Mouse (Mus musculus) layer of hippocampus, adult 18-20 months (tissue): ENCODE measurements at regions not wholly inside any gene's neighbourhood (a gene's known extent, or its start where the extent isn't known, plus 50 kb on each side); places are given as distances from the start of the nearest gene placed in this dataset.

ENCODE experiments used
- DNase-seq, 2 experiments: peaks; one replicate each; pipeline ENCODE4 v3.0.0; 2022; ENCODE audit warnings: low spot score in 2 of 2

DNA sequence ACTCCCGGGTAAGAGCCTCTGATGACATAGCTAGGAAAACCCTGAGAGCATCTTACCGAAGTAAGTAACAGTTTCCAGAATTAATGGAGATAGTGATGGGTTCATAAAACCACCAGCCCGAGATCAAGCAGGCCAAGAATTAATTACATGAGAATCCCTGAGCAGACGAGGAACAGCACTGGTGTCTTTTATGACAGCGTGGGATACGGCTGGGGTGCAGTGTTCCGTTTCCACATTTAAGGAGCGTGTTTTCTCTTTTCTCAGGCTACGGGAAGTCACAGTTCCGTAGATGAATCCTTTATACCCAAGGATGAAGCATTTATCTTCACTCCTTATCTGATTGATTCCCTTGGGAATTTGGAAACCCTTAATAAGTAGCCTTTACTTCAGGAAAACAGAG is 169.1 kb upstream of the Samsn1 start:
- DNase-seq: no peak

- DNase-seq: no peak
These were observed 161.5 kb upstream of the Samsn1 start for GRCm38 (mm10) chr16:76183556-76183955.

- peak; percentile 5 to 49 for DNase-seq
These were observed 161.0 kb upstream of the Samsn1 start for GRCm38 (mm10) chr16:76183105-76183504.

GRCm38 (mm10) chr16:76181596-76181995 is 159.5 kb upstream of the Samsn1 start:
- DNase-seq: no peak

- no peak for DNase-seq
These were observed 145.6 kb upstream of the Samsn1 start for GRCm38 (mm10) chr16:76167651-76168050.

DNA sequence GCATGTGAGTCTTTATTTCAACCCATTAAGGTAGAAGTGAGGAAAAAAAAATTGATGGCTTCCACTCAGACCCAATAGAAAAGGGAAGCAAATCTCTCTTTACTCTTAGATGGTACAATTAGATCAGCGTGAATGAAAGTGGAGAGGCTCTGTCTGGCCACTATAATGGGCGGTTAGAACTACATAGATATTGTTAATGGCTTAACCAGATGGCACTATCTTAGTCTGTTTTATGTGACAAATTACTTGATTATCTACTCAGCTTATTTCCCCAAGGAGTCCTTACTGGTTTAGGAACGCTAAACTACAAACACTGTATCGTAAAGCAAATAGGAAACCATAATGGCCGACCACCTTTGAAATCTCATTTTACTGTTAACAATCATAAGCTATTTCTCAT is 138.8 kb upstream of the Samsn1 start:
- DNase-seq: no peak

DNA sequence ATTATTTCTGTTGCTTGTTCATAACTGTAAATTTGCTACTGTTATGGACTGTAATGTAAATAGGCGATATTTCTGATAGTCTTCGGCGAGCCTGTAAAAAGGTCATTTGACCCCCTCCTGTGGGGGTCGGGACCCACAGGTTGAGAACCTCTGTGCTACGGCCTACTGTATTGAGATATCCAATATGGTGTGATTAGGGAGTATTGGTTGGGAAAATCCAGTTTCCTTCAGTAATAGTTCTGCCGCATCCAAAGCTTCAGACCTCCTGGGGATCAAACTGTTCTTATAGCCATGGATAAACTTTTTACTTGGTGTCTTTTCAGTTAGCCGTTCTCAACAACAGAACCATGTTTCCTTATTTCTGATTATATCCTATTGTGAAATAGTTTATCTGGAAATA is 136.5 kb upstream of the Samsn1 start:
- DNase-seq: no peak

- DNase-seq: peak in 1 of 2 experiments; percentile 46
These were observed 131.9 kb upstream of the Samsn1 start for GRCm38 (mm10) chr16:76153766-76154525.

DNA sequence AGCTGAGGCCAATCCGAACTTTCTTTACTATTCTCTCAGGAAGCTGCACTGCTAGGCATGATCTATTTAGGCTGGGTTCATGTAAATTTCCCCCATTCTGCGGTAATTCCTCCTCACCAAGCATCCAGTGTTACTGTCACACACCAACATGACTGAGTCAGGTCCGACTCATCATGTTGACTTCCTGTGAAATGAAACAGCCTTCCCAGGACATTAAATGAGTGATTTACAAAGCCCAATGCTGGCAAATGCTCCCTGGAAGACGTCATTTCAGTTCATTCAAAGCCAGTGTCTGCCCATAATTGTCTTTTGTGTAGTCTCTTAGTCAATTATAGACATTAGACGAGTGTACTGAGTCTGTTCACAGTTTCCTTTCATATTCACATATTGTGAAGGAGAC is 127.5 kb upstream of the Samsn1 start:
- DNase-seq: no peak

DNA sequence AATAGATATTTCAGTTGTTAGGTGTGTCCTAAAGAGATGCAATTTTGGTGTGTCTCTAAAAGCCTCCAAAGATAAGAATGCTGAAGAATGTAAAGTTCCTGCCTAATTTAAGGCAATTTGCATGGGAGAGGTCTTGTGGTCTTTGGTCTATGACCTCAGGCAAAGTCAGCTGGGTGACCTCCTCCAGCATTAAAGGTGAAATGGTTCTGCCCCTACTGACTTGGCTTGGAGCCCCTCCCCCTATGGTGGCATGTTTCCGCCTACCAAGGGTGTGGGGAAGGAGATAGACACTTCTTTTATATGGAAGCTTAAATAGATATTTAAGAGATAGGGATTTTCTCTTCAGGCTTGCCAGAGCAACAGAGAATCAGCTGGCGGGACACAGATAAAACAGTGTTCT is 111.8 kb upstream of the Samsn1 start:
- no peak for DNase-seq

- no peak for DNase-seq
These were observed 108.4 kb upstream of the Samsn1 start for GRCm38 (mm10) chr16:76130486-76130885.

- no peak for DNase-seq
These were observed 107.9 kb upstream of the Samsn1 start for GRCm38 (mm10) chr16:76129982-76130381.

DNA sequence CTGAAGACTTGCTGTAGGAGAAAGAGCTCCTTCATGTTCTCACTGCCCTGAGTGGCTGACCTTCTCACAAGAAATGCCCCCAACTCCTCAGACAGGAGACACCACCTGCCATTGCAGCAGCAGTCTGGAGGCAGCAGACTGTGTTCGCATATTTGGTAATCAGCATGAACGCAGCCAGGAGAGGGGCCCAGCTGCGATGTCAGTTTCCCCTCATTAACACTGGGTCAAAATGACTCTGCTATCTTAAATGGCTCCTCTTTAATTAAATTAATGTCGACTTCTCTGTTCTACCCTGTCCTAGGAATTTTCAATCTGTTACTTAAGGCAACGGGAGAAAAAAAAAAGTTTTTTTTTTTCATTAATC is 100.9 kb upstream of the Samsn1 start:
- DNase-seq: no peak

DNA sequence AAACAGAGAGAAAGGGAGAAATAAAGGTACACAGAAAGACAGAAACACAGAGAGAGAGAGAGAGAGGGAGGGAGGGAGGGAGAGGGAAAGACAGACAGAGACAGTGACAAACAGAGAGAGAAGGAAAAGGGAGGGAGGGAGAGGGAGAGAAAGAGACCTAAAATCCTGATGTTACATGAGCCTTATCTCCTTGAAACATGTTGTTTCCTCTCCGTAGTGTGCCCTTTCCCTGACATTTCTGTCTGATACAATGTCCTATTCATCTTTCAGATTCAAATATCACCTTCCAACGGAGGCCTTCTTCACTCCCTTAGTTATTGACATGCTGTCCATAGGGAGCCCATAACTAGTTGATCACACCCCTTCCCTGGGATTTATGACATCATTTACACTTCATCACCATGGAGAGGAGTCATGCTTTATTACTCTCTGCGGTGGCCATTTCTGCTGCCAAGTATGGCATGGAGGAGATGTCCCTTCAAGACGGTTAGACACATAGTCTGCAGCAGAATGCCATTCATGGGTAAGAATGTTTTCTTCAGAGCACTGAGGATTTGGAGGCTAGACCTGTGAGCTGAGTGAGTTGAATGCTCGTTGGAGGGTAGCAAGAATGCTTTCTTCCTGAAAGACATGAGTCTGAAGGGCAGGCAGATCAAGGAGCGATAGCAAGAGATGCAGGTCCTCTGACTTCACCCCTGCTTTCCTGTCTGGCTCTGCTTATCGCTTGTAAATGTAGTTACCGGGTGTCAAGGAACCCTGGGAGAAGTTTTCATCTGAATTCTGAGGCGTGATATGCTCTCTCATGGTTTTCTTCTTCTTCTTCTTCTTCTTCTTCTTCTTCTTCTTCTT is 100.3 kb upstream of the Samsn1 start:
- no peak for DNase-seq

DNA sequence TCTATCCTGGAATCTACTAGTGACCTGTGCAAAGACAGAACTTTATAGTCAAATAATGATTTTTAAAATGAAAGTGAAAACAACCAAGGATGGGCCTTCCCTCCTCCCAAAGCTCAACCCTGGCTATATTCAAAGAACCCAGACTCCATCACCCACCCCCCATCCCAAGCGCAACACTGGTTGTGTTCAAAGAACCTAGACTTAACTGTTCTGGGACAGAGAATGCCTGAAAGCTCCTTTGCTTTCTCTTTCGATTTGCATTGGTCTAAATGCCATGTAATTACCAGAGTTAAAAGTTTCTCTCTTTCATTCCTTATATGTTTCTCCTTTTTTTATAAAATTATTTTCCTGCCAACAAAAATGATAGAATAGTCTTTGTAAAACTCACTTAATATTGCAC is 98.6 kb upstream of the Samsn1 start:
- DNase-seq: no peak

GRCm38 (mm10) chr16:76110383-76110782 is 88.3 kb upstream of the Samsn1 start:
- DNase-seq: no peak

GRCm38 (mm10) chr16:76108464-76108863 is 86.4 kb upstream of the Samsn1 start:
- peak in 1 of 2 experiments; percentile 26 for DNase-seq

- DNase-seq: no peak
These were observed 82.6 kb upstream of the Samsn1 start for GRCm38 (mm10) chr16:76104673-76105072.

DNA sequence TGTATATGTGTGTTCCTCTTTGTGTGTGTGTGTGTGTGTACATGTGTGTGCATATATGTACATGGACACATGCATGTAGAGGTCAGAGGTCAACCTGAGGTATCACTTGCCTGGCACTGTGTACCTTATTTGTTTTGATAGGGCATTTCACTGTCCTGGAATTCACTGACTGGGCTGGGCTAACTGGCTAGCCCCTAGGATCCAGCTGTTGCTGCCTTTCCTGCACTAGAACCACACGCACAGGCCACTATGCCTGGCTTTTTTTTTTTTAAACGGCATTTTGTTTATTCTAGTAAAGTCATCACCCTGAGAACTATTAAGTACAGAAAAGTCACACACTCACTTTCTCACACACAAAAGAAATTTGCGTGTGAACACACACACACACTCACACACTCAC is 79.7 kb upstream of the Samsn1 start:
- DNase-seq: no peak

DNA sequence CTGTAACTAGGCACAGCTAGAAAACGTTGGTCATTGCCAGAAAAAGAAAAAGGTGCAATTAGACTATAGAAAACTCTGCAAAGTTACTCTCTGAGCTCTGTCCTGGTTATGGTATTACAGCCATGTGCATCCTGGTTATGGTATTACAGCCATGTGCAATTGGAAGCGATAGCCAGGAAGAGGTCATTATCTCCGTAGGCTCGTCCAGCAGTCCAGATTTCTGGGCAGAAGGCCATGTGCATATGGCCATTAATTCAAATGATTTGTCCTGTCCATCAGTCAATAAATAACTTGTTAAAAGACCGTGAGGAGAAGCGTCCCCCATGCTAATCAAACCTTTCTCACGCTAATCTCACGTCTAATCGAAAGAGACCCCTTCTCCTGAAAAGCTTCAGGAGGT is 75.7 kb upstream of the Samsn1 start:
- DNase-seq: no peak

- DNase-seq: no peak
These were observed 74.3 kb upstream of the Samsn1 start for GRCm38 (mm10) chr16:76096363-76096762.

GRCm38 (mm10) chr16:76085363-76085762 is 63.3 kb upstream of the Samsn1 start:
- DNase-seq: no peak

GRCm38 (mm10) chr16:76082465-76082864 is 60.4 kb upstream of the Samsn1 start:
- no peak for DNase-seq
